Mouse (Mus musculus): ENCODE data around the gene Mmp23. TPM values are rescaled to one million over a fixed set of nuclear protein-coding genes. Genes with fewer than 3 reads are reported as not detected.
"Not testable (repeated sequence)": the region's sequence is repeated elsewhere in the genome, so short reads cannot be mapped to it uniquely, and the experiment has no call there.

Gene Mmp23
- polyA plus RNA-seq, 1 experiment = 11.7 TPM

DNA sequence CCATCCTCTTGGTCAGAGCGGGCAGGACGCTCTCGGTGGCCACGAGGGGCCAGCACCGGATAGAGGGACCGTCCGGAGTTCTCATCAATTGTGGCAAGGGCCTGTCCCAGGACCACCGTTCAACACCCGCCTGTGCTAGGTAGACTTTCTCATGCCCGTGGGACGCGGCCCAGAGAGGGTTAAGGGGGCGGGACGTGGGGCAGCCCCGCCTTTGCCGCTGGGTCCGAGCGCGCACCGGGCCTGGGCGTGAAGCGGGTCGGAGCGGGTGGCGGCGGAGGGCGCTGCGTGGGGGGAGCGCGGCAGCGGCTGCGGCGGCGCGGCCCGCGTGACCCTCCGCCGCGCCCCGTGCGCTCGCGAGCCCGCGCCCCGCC lies 40.9 kb upstream of the Mmp23 start, which contains the start of gene Fndc10:
Fndc10 (plus strand) TSS at position 232 of the 371 bp plus-strand sequence.
- H3K9me3 ChIP-seq (replicated peaks; ENCODE audit: control insufficient read depth, insufficient read depth, low read length, poor library complexity, severe bottlenecking) = no peaks in the 10 kb centered on the region
- H3K27ac ChIP-seq (ENCODE audit: insufficient read depth, low read length) = peak within 1 kb of the TSS; percentile 3; the same call in 1 of the 2 replicates
- peaks cover 2% of the 10 kb centered on the region for H3K4me1 ChIP-seq (ENCODE audit: control insufficient read depth, insufficient read depth, low read length)
- TF ChIP-seq POLR2A (IDR thresholded peaks at IDR 0.05; ENCODE audit: insufficient read depth, low read length) (no peak), CTCF (IDR thresholded peaks at IDR 0.05; ENCODE audit: low read depth, low read length) (no peak), EP300 (IDR thresholded peaks at IDR 0.05; ENCODE audit: insufficient read depth, low read depth, low read length) (no peak)
- H3K27me3 ChIP-seq (ENCODE audit: control insufficient read depth, insufficient read depth, low read length, poor library complexity, severe bottlenecking) = no peaks in the 10 kb centered on the region
- H3K9ac ChIP-seq (ENCODE audit: low read depth, poor library complexity, severe bottlenecking) = peak within 1 kb of the TSS; percentile 64
- H3K4me3 ChIP-seq (ENCODE audit: low read depth, low read length) = peak within 1 kb of the TSS; percentile 70
- no peaks in the 10 kb centered on the region for H3K36me3 ChIP-seq (ENCODE audit: control insufficient read depth, insufficient read depth, low read length, poor library complexity, severe bottlenecking)

DNA sequence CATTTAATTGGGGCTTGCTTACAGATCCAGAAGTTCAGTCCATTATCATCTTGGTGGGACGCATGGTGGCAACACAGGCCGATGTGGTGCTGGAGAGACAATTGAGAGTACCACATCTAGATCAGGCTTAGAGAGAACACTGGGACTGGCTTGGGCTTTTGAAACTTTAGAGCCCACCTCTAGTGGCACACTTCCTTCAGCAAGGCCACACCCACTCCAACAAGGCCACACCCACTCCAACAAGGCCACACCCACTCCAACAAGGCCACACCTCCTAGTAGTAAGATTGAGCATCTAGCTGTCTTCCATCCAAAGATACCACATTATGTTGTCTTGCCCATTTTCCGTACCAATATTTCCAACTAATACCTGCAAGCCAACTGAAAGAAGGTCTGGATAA lies 39.2 kb upstream of the Mmp23 start:
- Histone ChIP-seq H3K4me3 (ENCODE audit: low read depth, low read length) (no peak overlapping the region), H3K4me1 (ENCODE audit: control insufficient read depth, insufficient read depth, low read length) (peaks cover 2% of the 10 kb centered on the region), H3K27ac (ENCODE audit: insufficient read depth, low read length) (no peak overlapping the region), H3K9me3 (replicated peaks; ENCODE audit: control insufficient read depth, insufficient read depth, low read length, poor library complexity, severe bottlenecking) (0 out of 2 replicates have a peak, but pooled peaks cover under 1% of the 10 kb centered on the region), H3K36me3 (ENCODE audit: control insufficient read depth, insufficient read depth, low read length, poor library complexity, severe bottlenecking) (no peaks in the 10 kb centered on the region), H3K9ac (ENCODE audit: low read depth, poor library complexity, severe bottlenecking) (no peak overlapping the region), H3K27me3 (ENCODE audit: control insufficient read depth, insufficient read depth, low read length, poor library complexity, severe bottlenecking) (no peaks in the 10 kb centered on the region)
- no peak for TF ChIP-seq CTCF (IDR thresholded peaks at IDR 0.05; ENCODE audit: low read depth, low read length)
- no peak for TF ChIP-seq POLR2A (IDR thresholded peaks at IDR 0.05; ENCODE audit: insufficient read depth, low read length)
- no peak for TF ChIP-seq EP300 (IDR thresholded peaks at IDR 0.05; ENCODE audit: insufficient read depth, low read depth, low read length)

DNA sequence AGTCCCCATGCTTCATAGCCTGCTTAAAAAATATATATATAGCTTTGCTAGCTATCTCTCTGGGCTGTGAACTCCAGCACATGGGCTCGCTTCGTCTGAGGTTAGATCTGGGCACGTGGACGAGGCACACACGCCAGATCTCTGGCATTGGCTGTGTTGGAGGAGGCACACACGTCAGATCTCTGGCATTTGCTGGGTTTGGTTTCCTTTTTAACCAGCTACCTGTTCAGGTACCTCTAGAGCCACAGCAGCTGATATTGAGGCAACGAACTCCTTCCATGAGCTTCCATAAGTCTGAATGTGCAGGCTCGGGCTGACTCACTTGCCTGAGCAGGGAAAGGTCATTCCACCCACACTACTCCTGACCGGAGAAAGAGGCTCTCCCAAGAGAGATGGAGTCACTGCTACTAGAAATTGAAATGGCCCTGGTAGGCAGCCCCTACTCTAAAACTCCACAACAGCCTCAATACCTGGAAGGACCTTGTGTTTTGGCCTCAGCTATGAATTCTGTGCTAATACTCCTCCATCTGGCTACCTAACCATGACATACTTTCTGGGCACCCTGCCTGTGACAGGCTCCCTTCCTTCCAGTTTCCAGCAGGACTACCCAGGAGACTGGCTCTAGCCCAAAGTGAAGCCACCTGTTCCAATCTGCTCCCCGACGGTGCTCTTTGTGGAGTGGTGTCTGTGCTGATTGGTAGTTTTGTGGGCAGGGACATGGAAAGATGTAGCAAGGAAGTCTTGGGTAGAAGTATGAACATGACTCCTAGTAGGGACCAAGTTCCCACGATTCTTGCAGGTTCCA lies 37.6 kb upstream of the Mmp23 start:
- TF ChIP-seq POLR2A (IDR thresholded peaks at IDR 0.05; ENCODE audit: insufficient read depth, low read length) (no peak), CTCF (IDR thresholded peaks at IDR 0.05; ENCODE audit: low read depth, low read length) (no peak), EP300 (IDR thresholded peaks at IDR 0.05; ENCODE audit: insufficient read depth, low read depth, low read length) (no peak)
- H3K9me3 ChIP-seq (replicated peaks; ENCODE audit: control insufficient read depth, insufficient read depth, low read length, poor library complexity, severe bottlenecking) = peaks cover 7% of the 10 kb centered on the region; the same call in 1 of the 2 replicates
- H3K4me3 ChIP-seq (ENCODE audit: low read depth, low read length) = no peak overlapping the region
- no peak overlapping the region for H3K27ac ChIP-seq (ENCODE audit: insufficient read depth, low read length)
- H3K27me3 ChIP-seq (ENCODE audit: control insufficient read depth, insufficient read depth, low read length, poor library complexity, severe bottlenecking) = no peaks in the 10 kb centered on the region
- no peaks in the 10 kb centered on the region for H3K36me3 ChIP-seq (ENCODE audit: control insufficient read depth, insufficient read depth, low read length, poor library complexity, severe bottlenecking)
- peaks cover 2% of the 10 kb centered on the region for H3K4me1 ChIP-seq (ENCODE audit: control insufficient read depth, insufficient read depth, low read length)
- no peak overlapping the region for H3K9ac ChIP-seq (ENCODE audit: low read depth, poor library complexity, severe bottlenecking)

DNA sequence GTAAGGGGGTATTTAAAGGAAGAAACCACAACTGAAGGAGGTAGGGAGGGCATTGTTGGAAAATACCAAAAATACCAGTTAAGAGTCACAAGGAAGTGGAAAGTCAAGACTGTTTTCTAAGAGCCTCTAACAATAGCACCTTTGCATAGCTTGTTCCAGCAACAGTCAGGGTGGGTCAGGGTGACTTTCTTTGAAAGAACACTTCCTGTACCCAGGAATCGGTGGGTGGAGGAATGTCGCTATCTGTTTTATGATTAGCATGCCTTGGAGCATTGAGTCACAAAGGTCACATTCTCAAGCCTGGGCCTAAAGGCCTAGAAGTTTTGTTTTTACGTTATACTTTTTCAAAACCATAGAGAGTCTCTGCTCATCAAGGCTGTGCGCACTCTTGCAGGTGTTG lies 34.6 kb upstream of the Mmp23 start:
- not testable (repeated sequence) for H3K36me3 ChIP-seq (ENCODE audit: control insufficient read depth, insufficient read depth, low read length, poor library complexity, severe bottlenecking); H3K9ac ChIP-seq (ENCODE audit: low read depth, poor library complexity, severe bottlenecking); H3K27me3 ChIP-seq (ENCODE audit: control insufficient read depth, insufficient read depth, low read length, poor library complexity, severe bottlenecking); H3K4me1 ChIP-seq (ENCODE audit: control insufficient read depth, insufficient read depth, low read length); H3K4me3 ChIP-seq (ENCODE audit: low read depth, low read length)
- Histone ChIP-seq H3K27ac (ENCODE audit: insufficient read depth, low read length) (peak overlapping the region; percentile 82), H3K9me3 (replicated peaks; ENCODE audit: control insufficient read depth, insufficient read depth, low read length, poor library complexity, severe bottlenecking) (peaks cover 25% of the 10 kb centered on the region)

DNA sequence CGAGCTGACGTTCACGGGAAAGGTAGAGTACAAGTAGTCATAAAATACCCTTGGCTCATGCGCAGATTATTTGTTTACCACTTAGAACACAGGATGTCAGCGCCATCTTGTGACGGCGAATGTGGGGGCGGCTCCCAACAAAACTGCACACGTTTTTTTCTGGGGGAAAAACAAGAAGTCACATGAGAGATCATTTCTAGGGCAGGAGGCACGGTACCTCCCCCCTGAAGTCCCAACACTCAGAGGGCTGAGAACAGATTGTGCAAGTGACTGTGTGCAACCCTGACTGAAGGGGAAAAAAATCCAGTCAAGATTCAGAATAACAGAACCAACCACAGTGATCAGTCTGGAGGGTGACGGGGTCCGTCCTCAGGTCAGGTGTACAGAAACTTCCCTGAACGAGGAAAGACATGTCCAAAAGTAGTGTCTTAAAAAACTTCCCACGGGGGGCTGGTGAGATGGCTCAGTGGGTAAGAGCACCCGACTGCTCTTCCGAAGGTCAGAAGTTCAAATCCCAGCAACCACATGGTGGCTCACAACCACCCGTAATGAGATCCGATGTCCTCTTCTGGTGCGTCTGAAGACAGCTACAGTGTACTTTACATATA lies 30.6 kb upstream of the Mmp23 start:
- not testable (repeated sequence) for H3K4me1 ChIP-seq (ENCODE audit: control insufficient read depth, insufficient read depth, low read length); H3K27ac ChIP-seq (ENCODE audit: insufficient read depth, low read length); H3K27me3 ChIP-seq (ENCODE audit: control insufficient read depth, insufficient read depth, low read length, poor library complexity, severe bottlenecking); H3K4me3 ChIP-seq (ENCODE audit: low read depth, low read length); H3K9ac ChIP-seq (ENCODE audit: low read depth, poor library complexity, severe bottlenecking); H3K36me3 ChIP-seq (ENCODE audit: control insufficient read depth, insufficient read depth, low read length, poor library complexity, severe bottlenecking)
- H3K9me3 ChIP-seq (replicated peaks; ENCODE audit: control insufficient read depth, insufficient read depth, low read length, poor library complexity, severe bottlenecking) = peaks cover 25% of the 10 kb centered on the region

DNA sequence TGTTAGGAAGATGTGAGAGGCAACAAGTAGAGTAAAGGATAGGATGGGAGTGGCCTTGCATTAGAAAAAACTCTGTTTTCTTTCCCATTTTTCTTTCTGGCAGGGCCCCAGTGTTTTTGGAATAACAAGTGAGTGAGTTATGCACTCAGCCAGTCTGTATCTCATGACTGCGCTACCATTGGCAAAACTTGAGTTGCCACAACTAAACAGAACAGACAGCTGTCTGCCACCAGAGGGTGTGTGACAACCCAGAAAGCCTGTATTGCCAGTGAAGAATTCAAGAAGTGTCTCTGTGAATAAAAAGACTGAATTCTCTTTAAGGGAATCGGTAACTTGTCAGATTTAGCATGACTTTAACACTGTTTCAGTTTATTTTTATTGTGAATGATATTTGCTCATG lies 22.8 kb upstream of the Mmp23 start:
- Histone ChIP-seq H3K36me3 (ENCODE audit: control insufficient read depth, insufficient read depth, low read length, poor library complexity, severe bottlenecking) (no peaks in the 10 kb centered on the region), H3K27me3 (ENCODE audit: control insufficient read depth, insufficient read depth, low read length, poor library complexity, severe bottlenecking) (no peaks in the 10 kb centered on the region), H3K9me3 (replicated peaks; ENCODE audit: control insufficient read depth, insufficient read depth, low read length, poor library complexity, severe bottlenecking) (peaks cover 10% of the 10 kb centered on the region), H3K27ac (ENCODE audit: insufficient read depth, low read length) (no peak overlapping the region), H3K4me3 (ENCODE audit: low read depth, low read length) (no peak overlapping the region), H3K9ac (ENCODE audit: low read depth, poor library complexity, severe bottlenecking) (no peak overlapping the region), H3K4me1 (ENCODE audit: control insufficient read depth, insufficient read depth, low read length) (peaks cover 1% of the 10 kb centered on the region)
- TF ChIP-seq EP300 (IDR thresholded peaks at IDR 0.05; ENCODE audit: insufficient read depth, low read depth, low read length) (no peak), POLR2A (IDR thresholded peaks at IDR 0.05; ENCODE audit: insufficient read depth, low read length) (no peak), CTCF (IDR thresholded peaks at IDR 0.05; ENCODE audit: low read depth, low read length) (no peak)
